Mouse (Mus musculus) stomach, embryonic 15.5 days (tissue): Measurements from ENCODE around the gene Mier1. TPM values are rescaled to one million over a fixed set of nuclear protein-coding genes. Genes with fewer than 3 reads are reported as not detected.

Experiments
- ATAC-seq: fragments of 200-750 bp; cut with Nextera tagmentation; 2 replicates; pipeline ENCODE4 v1.8.0; 2017; ENCODE audit warnings: low read depth, moderate number of reproducible peaks, moderate TSS enrichment; ENCODE audit not compliant: insufficient read depth, low FRiP score
- H3K27ac ChIP-seq: fragments of 300-500 bp; sonication (generic); 2 replicates; pipeline ENCODE4 v1.5.1; 2015; ENCODE audit warnings: mild to moderate bottlenecking, inconsistent platforms
- H3K27me3 ChIP-seq: fragments of 300-500 bp; sonication (generic); replicated peaks from 2 replicates; pipeline ENCODE4 v1.6.1; 2015; ENCODE audit warnings: inconsistent platforms
- H3K36me3 ChIP-seq: fragments of 300-500 bp; sonication (generic); 2 replicates; pipeline ENCODE4 v1.6.1; 2015; ENCODE audit warnings: inconsistent platforms
- H3K4me1 ChIP-seq: fragments of 300-500 bp; sonication (generic); 2 replicates; pipeline ENCODE4 v1.6.1; 2015; ENCODE audit warnings: inconsistent platforms
- H3K4me2 ChIP-seq: fragments of 300-500 bp; sonication (generic); 2 replicates; pipeline ENCODE4 v1.6.1; 2015; ENCODE audit warnings: mild to moderate bottlenecking, inconsistent platforms
- H3K4me3 ChIP-seq: fragments of 300-500 bp; sonication (generic); replicated peaks from 2 replicates; pipeline ENCODE4 v1.5.1; 2015; ENCODE audit warnings: inconsistent platforms
- H3K9ac ChIP-seq: fragments of 300-500 bp; sonication (generic); 2 replicates; pipeline ENCODE4 v1.6.1; 2015; ENCODE audit warnings: inconsistent platforms
- H3K9me3 ChIP-seq: fragments of 300-500 bp; sonication (generic); 2 replicates; pipeline ENCODE4 v1.6.1; 2016; ENCODE audit warnings: inconsistent platforms
- WGBS: fragments of 180-500 bp; shearing (Covaris S2); methylation state at CpG from one replicate; pipeline ENCODE4 v1.1.7; 2015; 5-methylcytosine and 5-hydroxymethylcytosine counted together
- polyA plus RNA-seq: library from polyadenylated mRNA; unstranded; fragments of >200 nt; fragmentation: Nextera tagmentation; extraction: Ambion mirVana; gene quantifications from 2 replicates; pipeline ENCODE4 v1.2.1, GENCODE M21; 2015

The Mier1 gene
- polyA plus RNA-seq, 1 experiment from 2014 or later: 49.3 TPM

DNA sequence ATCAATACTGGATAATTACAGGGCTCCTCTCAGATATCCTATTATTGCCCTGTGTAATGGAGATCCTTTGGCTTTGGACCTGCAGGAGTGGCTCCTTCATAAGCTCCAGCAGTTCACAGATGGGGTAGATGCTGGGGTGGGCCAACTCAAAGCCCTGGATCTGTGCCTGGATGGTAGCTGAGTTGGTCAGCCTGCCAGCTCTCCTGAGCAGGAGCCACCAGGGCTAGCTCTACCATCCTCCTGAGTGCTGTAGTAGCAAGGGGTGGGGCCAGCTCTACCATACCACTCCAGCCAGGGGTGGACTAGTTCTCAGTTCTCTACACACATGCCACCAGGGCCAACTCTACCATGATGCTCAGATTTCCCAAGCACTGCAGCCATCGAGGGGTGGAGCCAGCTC lies 85.9 kb downstream of the Mier1 start:
- H3K4me2 ChIP-seq: no peak overlapping the region
- H3K9me3 ChIP-seq: no peaks in the 10 kb centered on the region
- no peak for ATAC-seq
- no peak overlapping the region for H3K4me3 ChIP-seq
- no peaks in the 10 kb centered on the region for H3K4me1 ChIP-seq
- 95% methylated on average over 1 of the region's 1 CpGs for WGBS
- no peak overlapping the region for H3K9ac ChIP-seq
- no peak overlapping the region for H3K27ac ChIP-seq
- no peaks in the 10 kb centered on the region for H3K27me3 ChIP-seq
- H3K36me3 ChIP-seq: peaks cover 3% of the 10 kb centered on the region; the same call in 1 of the 2 replicates

DNA sequence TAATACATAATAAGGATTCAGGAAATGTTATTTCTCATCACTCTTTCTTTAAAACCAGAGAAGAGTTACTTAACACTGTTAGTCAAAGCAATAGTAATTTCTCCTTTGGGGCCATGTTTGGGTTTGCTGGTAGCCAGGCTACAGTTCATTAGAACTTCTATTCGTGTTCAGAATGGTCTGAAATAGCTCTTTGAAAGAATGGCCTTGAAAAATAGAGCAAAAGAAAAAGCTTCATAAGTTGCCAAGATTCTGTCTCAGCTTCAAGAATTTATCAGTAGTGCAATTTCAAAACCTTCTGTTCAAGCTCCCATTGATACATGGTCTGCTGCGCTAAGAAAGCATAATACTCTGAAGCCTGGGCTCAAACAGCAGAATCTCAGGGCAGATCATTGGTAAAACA lies 89.5 kb downstream of the Mier1 start:
- H3K4me1 ChIP-seq: no peaks in the 10 kb centered on the region
- no peaks in the 10 kb centered on the region for H3K27me3 ChIP-seq
- no peak overlapping the region for H3K4me3 ChIP-seq
- peaks cover 3% of the 10 kb centered on the region; the same call in 1 of the 2 replicates for H3K36me3 ChIP-seq
- WGBS: 75% methylated on average over 2 of the region's 2 CpGs
- H3K27ac ChIP-seq: no peak overlapping the region
- ATAC-seq: no peak
- H3K9me3 ChIP-seq: no peaks in the 10 kb centered on the region
- no peak overlapping the region for H3K9ac ChIP-seq
- H3K4me2 ChIP-seq: no peak overlapping the region

DNA sequence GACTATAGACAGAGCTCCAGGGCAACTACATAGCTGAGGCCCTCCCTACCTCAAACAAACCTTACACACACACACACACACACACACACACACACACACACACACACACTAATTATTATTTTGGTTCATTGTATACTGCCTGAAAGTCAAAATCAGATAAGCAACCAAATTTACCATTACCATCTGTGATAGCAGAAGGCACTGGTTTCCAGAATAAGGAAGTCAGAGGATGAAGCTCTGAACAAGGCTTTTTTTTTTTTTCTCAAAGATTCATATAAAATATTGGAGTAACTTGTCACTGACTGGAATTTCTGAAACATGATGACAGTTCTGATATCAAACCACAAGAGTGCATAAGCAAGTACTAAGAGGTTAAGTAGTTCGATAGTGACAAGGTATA lies 94.4 kb downstream of the Mier1 start:
- no peak overlapping the region for H3K4me3 ChIP-seq
- peaks cover 4% of the 10 kb centered on the region; the same call in 1 of the 2 replicates for H3K36me3 ChIP-seq
- no peak overlapping the region for H3K9ac ChIP-seq
- H3K4me1 ChIP-seq: no peaks in the 10 kb centered on the region
- 88% methylated on average over 1 of the region's 1 CpGs for WGBS
- H3K9me3 ChIP-seq: no peaks in the 10 kb centered on the region
- H3K27ac ChIP-seq: no peak overlapping the region
- ATAC-seq: no peak
- H3K27me3 ChIP-seq: no peaks in the 10 kb centered on the region
- H3K4me2 ChIP-seq: no peak overlapping the region

DNA sequence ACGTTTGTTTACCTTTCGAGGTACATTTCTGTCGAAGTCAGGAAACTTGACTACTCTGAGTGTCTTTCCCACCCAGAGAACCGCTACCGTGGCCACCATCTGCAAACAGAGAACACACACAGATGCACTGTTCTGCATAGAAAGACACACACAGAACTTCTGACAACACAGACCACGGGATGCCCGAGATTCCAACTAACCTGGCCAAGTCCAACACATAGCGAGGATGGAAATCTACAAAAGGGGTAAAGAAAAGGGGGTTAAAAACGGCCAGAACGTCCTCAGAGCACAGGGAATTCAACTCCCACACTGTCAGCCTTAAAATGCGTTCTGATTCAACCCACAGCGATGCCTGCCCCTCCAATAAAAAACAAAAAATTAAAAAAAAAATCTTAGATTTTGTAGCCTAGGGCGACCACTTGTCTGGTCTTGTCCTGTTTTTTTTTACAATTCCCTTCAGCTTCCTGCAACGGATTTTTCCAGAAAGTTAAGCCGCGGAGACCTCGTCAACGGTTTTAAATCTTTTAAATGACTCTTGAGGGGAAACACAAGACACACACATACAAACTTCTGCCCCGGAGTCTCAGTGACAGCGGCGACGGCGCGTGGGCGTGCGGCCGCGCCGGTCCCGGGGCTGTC lies 99.8 kb downstream of the Mier1 start:
- Histone ChIP-seq H3K27ac (peak overlapping the region; percentile 97), H3K4me1 (peaks cover 4% of the 10 kb centered on the region; the same call in 1 of the 2 replicates), H3K27me3 (no peaks in the 10 kb centered on the region), H3K9ac (peak overlapping the region; percentile 97), H3K4me3 (peak overlapping the region; percentile 89), H3K9me3 (no peaks in the 10 kb centered on the region), H3K36me3 (peaks cover 4% of the 10 kb centered on the region; the same call in 1 of the 2 replicates), H3K4me2 (peak overlapping the region; percentile 61)
- ATAC-seq: no peak
- WGBS: 1% methylated on average over 30 of the region's 30 CpGs

GRCm38 (mm10) chr4:103214498-103214924 lies 100.3 kb downstream of the Mier1 start:
- H3K4me2 ChIP-seq: peak overlapping the region; percentile 61
- peak overlapping the region; percentile 97 for H3K9ac ChIP-seq
- peak; percentile 66; the same call in 1 of the 2 replicates for ATAC-seq
- H3K9me3 ChIP-seq: no peaks in the 10 kb centered on the region
- peaks cover 4% of the 10 kb centered on the region; the same call in 1 of the 2 replicates for H3K4me1 ChIP-seq
- peak overlapping the region; percentile 89 for H3K4me3 ChIP-seq
- H3K27me3 ChIP-seq: no peaks in the 10 kb centered on the region
- H3K36me3 ChIP-seq: peaks cover 4% of the 10 kb centered on the region; the same call in 1 of the 2 replicates
- peak overlapping the region; percentile 97 for H3K27ac ChIP-seq
- WGBS: under 1% methylated on average over 48 of the region's 48 CpGs

Other genes starting within 250 kb of the Mier1 start
- 1.1 and 1.8 TPM in 2 replicates for gene Tctex1d1, start 135.8 kb upstream of the Mier1 start, polyA plus RNA-seq
- gene Insl5, start 87.5 kb upstream of the Mier1 start, polyA plus RNA-seq: not detected in 2 replicates
- 2.1 and 2.3 TPM in 2 replicates for gene Wdr78, start 165 bp downstream of the Mier1 start, polyA plus RNA-seq
- 11.3 and 11.5 TPM in 2 replicates for gene Slc35d1, start 100.8 kb downstream of the Mier1 start, polyA plus RNA-seq
- gene 4921539E11Rik, start 176.5 kb downstream of the Mier1 start, polyA plus RNA-seq: not detected in 2 replicates
- 21.2 and 22.8 TPM in 2 replicates for gene Oma1, start 199.4 kb downstream of the Mier1 start, polyA plus RNA-seq